Mouse (Mus musculus): Measurements from ENCODE around the gene Megf11.
"Not testable (repeated sequence)": the region's sequence is repeated elsewhere in the genome, so short reads cannot be mapped to it uniquely, and the experiment has no call there.

Megf11 gene

GRCm38 (mm10) chr9:64710291-64710690, 324.9 kb downstream of the Megf11 start:
- not testable (repeated sequence) for DNase-seq

GRCm38 (mm10) chr9:64719526-64720163, 334.2 kb downstream of the Megf11 start:
- no peak for DNase-seq

- no peak for DNase-seq
These were observed 341.0 kb downstream of the Megf11 start for GRCm38 (mm10) chr9:64726454-64726853.

GRCm38 (mm10) chr9:64731029-64731560, 345.7 kb downstream of the Megf11 start:
- no peak for DNase-seq

- no peak for DNase-seq
These were observed 348.7 kb downstream of the Megf11 start for GRCm38 (mm10) chr9:64734166-64734565.

- not testable (repeated sequence) for DNase-seq
These were observed 349.6 kb downstream of the Megf11 start for GRCm38 (mm10) chr9:64734992-64735391.

GRCm38 (mm10) chr9:64736076-64736638, 350.7 kb downstream of the Megf11 start:
- DNase-seq = no peak

- DNase-seq = peak; percentile 72 to 76
These were observed 351.4 kb downstream of the Megf11 start for GRCm38 (mm10) chr9:64736639-64737405.

GRCm38 (mm10) chr9:64737406-64738201, 352.2 kb downstream of the Megf11 start, which contains the start of gene Rab11a:
Gene Rab11a (minus strand): TSS chr9:64737758.
- DNase-seq = peak; percentile 97 to 98

GRCm38 (mm10) chr9:64739001-64739400, 353.6 kb downstream of the Megf11 start:
- DNase-seq = no peak

- DNase-seq = no peak
These were observed 357.0 kb downstream of the Megf11 start for GRCm38 (mm10) chr9:64742453-64742852.

- no peak for DNase-seq
These were observed 362.3 kb downstream of the Megf11 start for GRCm38 (mm10) chr9:64747735-64748134.

- no peak for DNase-seq
These were observed 363.9 kb downstream of the Megf11 start for GRCm38 (mm10) chr9:64749314-64749713.

GRCm38 (mm10) chr9:64752575-64752974, 367.1 kb downstream of the Megf11 start:
- no peak for DNase-seq

- no peak for DNase-seq
These were observed 372.6 kb downstream of the Megf11 start for GRCm38 (mm10) chr9:64758052-64758451.
